Mouse (Mus musculus) kidney, postnatal 25 days (tissue): ENCODE data around the gene Slc17a5.
"Not testable (repeated sequence)": the region's sequence is repeated elsewhere in the genome, so short reads cannot be mapped to it uniquely, and the experiment has no call there.

Experiments used
- DNase-seq, 2 experiments: peaks; one replicate each; pipeline ENCODE4 v3.0.0; 2021; ENCODE audit warnings: mixed read lengths in 2 of 2

Slc17a5 gene

DNA sequence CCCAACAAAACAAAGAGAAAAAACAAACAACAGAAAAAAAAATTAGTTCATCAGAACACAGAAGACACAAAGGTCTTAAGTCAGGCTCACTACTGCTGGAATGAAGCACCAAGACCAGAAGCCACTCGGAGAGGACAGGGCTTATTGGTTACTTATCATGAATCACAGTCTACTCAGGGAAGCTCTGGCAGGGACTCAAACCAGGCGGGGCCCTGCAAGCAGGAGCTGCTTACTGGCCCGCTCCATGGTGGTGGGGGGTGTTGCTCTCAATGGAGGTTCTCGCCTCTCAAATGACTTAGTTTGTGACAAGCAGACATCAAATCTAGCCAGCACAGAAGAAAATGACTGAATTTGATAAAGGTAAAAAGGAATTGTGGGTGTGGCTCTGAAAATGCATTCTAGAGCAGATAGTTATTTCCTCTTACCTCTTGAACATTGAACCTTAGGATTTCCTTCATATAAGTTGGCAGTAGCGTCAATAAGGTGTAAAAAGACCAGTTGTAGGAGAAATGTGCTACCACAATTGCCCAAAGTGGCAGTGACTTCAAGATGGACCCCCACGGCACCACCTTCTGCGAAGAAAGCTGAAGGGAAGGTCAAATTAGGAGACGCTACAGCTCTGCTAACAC lies 29.1 kb downstream of the Slc17a5 start:
- DNase-seq = peak; percentile 80 to 87

DNA sequence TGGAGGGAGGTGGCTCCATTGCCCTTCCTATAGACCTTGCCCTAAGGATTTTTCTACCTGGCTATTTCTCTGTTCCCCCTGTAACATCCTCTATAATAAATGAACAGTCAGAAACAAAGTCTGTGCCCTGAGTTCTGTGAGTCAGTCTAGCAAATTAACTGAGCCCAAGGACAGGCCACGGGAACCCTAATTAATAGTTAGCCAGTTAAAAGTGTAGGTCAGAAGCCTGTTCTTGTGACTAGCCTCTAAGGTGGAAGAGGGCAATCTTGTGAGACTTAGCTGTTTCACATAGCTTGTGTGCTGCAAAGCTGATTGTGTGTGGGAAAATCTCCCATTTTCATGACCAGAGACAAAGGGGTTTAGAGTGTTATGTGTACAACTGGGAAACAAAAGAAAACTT lies 30.8 kb downstream of the Slc17a5 start:
- DNase-seq = no peak

DNA sequence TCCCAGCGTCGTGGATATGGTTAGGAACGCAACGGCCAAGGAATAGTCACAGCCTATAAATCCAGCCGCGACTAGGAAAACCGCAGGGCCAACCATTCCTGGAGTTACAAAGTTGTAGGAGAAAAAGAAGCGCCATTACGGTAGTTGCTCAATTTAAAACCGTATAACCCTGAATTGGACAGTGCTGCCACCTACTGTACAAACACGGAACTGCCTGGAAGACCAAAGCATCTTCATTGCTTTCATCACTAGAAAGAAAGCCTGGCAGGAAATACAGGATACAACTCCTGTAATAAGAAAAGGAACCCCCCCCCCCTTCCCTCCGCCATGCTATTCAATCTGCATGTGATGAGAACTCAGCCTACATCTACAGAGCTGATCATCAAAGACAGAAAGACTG lies 34.9 kb downstream of the Slc17a5 start:
- DNase-seq = peak; percentile 70 to 92

DNA sequence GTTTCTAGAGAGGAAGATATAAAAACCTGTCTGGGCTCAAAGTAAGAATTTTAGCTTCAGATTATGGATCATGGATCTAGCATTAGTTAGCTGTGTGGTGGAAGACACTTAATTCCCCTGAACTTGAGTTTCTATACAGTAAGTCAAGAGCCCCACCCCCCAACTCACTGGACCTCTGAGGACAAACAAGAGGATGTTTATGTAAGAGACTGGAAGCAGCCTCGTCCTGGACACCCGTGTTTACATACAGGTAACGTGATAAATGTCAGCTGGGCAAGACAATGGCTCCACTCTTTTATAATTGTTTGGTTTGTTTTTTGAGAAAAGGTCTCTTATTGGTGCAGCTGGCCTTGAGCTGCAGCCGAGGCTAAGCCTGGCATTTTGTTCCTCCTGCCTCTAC lies 36.1 kb downstream of the Slc17a5 start:
- no peak for DNase-seq

DNA sequence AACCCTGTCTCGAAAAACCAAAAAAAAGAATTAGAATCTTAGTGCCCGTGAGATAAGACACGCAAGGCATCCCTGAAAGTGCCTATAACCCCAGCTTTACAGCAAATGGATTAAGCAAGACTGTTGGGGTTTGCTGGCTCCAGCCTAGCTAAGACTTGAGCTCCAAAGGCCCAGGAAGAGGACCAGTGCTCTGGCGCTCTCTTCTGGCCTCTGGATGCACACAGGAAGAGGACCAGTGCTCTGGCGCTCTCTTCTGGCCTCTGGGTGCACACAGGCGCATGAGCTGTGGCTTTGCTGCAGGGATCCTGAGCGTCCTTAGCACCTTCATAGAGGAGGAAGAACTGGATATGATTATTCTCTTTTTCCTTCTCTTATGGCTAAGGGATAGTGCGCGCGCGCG lies 40.1 kb downstream of the Slc17a5 start:
- peak in 1 of 2 experiments; percentile 46 for DNase-seq

DNA sequence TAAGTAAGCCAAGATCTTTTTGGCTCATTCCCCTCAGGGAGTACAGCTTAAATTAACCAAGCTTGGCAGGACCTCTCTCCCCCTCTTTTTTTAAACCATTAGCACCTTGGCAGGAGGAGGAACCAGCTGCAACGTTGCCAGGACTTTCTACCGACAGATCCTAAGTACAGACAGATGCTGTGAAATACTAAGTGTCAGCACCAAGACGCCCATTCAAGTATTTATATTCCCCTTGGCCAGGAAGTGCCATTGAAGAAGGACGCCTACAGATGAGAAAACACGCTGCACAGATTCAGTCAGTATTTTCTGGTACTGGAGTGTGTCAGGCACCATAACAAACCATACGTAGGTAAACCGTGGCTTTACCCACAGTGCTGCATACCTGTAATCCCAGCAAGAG lies 40.9 kb downstream of the Slc17a5 start:
- peak in 1 of 2 experiments; percentile 26 for DNase-seq

DNA sequence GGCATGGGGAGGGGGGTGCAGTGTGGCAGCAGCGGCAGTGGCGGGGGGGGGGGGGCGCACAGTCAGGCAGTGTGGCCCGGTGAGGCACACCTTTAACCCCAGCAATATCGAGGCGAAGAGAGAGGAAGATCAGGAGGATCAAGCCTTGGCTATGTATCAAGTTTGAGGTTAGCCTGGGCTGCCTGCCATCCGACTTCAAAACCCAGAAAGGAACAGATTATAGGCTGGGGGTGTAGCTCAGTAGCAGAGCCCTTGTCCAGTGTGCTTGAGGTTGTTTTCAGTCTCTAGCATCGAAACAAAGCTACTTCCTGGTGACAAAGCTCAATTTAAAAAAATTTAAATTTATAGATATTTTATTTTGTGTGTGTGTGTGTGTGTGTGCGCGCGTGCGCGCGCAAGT lies 46.1 kb downstream of the Slc17a5 start:
- peak in 1 of 2 experiments; percentile 9 for DNase-seq

DNA sequence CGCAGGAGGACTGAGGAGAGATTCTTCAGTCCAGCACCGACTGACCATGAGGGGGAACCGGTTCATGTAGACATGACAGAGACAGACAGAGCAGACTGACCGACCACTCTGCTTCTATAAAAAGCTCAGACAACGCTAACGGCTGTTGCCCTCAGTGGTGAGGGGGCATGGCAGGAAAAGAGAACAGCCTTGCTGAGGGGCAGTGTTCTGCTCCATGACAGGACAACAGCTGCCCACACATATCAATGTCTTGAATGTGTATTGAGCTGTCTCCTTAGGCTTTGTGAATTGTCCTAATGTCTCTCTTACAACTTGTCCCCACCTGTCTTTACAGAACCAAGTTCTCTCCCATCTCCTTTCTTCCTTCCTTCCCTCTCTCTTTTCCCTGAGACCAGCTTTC lies 49.4 kb downstream of the Slc17a5 start:
- DNase-seq = peak in 1 of 2 experiments; percentile 26

DNA sequence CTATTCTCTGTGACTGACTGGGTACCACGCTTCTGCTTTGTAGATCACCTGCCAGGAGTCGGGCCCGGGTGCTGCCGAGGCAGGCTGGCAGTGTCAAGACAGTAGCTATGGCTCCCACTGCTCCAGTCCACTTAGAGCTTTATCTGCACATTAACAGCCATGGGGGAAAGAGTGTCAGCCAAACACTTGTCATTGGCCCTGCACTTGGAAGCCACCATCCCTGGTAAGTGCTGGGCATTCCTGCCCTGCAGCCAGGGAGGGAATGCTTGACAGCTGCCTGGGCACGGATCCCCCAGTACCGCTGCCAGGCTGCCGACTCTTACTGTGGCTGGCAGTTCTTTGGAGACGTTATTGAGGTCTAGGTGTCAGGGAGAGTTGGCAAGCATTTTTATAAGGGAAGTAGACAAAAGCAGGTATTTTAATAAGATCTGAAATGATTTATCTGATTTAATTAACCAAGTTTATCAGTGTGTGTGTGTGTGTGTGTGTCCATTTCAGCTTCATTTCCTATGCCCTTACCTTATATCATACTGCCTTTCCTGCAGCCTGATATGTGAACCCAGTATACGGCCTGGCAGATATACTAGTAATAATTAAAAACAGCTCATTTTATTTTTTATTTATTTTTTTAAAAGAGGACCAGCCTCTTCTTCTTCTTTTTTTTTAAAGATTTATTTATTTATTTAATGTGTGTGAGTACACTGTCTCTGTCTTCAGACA lies 50.5 kb downstream of the Slc17a5 start:
- no peak for DNase-seq

DNA sequence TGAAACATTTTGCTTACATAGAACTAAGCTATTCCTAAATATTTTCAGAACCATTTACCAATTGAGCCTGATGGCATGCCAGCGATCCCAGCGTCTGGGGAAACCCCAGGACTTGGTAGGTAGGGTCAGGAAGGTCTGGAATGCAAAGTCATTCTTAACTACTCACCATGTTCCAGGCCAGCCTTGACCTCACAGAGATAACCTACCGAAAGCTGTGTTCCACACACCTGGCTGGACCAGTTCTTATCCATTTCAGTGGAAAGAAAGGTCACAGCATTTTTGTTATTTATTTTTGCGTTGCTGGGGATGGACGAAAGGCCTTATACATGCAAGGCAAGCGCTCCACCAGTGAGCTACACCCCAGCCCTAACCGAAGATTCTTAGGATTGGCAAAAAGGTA lies 53.2 kb downstream of the Slc17a5 start:
- no peak for DNase-seq

DNA sequence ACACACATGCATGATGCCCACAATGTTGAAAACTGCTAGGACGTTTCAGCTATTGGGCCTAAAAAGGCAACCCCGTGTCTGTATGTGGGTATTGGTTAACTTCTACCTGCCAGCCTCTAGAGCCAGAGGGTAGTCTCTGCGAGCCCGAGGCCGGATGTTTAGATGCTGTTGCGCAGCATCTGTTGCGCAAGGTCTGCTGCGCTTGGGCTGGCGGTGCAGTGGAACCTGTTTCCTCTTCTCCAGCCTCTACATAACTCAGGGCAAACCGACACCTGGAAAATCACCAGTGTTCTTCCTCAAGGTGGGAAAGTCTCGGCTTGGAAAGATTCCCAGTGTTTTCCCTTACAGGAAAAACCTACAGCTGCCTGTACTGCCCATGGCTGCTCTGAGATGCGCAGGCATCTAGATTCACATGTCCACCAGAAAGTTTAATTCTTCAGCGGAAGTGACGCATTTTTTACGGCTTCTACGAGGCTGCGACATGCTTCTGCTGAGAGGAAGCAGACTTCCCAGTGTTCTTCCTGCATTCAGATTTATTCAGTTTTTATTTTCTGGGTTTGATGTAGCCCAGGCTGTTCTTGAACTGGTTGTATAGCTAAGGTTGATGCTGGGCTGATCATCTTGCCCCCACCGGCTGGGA lies 54.4 kb downstream of the Slc17a5 start:
- peak; percentile 50 to 82 for DNase-seq

DNA sequence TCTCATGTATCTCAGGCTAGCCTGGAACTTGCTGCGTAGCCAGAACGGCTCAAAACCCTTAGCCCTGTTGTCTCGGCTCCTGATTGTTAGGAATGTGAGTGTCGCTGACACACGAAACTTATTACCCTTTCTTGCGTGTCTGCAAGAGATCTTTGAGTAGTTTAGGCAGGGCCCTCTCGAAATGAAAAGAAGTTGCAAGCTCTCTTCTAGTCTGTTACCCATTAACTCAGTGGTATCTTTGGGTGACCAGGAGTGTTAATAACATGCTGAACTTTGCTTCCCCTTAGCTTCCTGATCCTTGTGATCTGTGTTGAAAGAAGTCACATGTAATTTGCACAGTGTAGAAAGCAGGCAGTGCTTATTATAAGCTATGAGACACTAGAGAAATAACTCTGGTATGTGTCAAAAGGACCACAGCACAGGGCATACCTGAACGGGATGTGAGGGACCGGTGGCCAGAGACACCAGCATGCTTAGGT lies 55.5 kb downstream of the Slc17a5 start:
- peak in 1 of 2 experiments; percentile 34 for DNase-seq

DNA sequence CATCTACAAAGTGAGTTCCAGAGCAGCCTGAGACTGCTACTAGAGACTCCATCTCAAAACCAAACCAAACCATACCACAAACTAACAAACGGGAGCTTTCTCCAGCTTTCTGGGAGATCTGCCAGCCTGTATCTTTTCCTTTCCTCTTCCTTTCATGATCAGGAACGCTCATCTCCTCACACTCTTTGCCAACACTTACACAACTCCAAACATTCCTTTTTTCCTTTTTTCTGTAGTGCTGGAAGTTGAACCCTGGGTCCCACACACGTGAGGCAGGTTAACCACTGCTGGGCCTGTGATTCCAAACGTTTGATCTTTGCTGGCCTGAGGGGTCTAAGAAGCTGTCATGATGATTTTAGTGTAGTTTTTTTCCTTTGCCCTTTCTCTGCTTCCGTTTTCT lies 56.0 kb downstream of the Slc17a5 start:
- peak; percentile 34 to 68 for DNase-seq

DNA sequence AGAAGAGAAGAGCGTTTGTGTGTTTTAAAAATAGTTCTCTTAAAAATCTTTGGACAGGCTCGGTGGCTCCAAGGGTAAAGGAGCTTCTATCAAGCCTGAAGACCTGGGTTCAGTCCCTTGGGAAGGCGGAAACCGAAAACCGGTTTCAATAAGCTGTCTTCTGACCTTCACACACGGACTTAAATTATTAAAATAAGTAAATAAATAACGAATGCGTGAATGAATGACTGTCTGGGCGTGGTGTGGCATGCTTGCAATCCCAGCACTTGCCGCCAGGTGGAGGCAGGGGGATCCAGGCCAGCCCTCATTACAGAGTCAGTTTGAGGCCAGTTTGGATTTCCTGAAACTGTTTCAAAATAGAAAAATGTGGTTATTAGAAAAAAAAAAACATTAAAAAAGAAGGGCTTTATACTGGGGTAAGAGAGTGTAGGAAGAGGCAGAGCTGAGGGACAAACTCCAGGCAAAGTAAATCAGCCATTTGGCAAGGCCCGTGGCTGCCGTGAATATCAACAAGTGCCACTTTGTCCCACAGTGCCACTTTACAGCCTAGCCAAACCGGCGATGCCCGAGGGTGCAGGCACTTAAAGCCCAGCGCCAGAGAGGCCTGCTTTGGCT lies 60.0 kb downstream of the Slc17a5 start:
- peak; percentile 86 to 88 for DNase-seq

DNA sequence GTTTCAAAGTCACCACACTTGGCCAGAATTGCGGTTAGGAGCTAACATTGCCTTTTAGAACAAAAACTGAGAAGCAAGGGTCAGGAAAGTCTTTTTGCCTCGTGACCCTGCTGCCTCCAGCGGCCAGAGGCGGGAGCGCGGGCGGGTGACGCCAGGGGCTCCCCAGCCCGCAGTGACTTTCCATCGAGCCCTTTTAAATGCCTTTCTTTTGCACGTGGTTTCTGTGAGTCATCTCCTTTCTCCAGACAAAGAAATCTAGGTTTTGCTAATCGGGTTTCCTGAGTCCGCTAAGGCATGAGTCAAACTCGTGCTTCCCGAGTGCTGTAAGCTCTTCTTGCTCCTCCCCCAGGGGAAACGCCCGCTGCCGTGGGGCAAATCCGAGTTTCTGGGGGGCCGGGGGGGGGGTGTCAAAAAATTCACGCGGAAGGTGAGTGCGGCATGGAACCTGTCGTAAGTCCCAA lies 60.5 kb downstream of the Slc17a5 start:
- peak; percentile 86 to 88 for DNase-seq

DNA sequence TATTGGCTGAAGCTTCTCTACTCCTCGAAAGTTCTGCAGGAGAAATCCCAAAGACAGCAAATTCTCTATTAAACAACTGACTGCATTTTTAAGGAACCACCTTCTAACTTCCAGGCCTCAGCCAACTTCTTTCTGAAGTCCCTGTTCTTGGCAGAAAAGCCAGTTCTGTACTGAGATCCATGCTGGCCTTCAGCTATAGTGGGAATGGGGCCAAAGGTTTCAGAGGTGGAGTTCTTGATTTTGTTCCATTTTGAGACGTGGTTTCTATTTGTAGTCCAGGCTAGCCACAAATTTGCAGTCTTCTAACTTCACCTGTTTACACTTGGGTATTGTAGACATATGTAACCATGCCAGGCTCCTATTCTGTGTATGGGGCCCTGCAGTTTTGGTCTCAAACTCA lies 61.6 kb downstream of the Slc17a5 start:
- DNase-seq = no peak

DNA sequence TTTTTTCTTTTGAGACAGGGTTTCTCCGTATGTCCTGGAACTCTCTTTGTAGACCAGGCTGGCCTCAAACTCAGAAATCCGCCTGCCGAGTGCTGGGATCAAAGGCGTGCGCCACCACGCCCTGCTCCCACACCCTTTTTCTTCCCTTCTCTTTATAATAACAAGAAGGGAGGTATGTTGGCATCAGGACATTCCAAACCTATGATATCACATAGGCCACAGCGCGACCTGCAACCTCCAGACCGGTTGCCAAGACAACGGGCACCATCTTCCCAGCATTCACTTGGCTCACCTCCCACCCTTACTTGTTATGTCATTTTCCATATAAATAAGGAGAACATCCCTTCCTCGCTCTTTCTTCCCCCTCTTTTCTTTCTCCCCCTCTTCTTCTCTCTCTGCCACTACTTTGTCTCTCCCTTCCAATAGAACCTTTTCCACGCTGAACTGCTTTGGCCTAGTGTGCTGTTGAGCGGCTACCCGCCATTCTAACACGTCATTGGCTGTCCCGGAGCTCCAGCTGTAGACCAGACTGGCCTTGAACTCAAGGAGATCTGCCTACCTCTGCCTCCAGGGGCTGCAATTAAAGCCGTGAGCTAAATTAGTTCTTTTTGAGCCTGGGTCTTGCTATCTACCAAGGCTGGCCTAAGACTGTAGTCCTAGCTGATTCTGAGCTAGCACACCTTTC lies 62.2 kb downstream of the Slc17a5 start:
- DNase-seq = no peak

DNA sequence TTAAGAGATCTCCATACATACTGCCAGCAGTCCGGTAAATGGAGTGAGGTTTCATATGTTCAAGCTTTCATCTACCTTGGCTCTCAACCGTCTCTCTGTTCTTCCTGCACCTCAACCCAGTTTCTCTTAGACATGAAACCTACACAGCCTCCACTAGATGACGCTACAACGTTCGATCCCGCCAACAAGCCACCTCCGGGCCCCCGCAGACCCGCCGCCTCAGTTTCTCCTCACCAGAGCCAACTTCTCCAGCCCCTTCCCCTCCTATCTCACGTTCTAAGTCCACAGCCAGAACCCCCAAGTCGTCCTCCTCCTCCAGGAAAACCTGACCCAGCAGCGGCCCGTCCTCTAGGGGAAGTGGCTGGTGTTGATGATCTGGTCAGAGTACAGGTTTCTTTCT lies 66.2 kb downstream of the Slc17a5 start:
- DNase-seq = peak; percentile 27 to 45

DNA sequence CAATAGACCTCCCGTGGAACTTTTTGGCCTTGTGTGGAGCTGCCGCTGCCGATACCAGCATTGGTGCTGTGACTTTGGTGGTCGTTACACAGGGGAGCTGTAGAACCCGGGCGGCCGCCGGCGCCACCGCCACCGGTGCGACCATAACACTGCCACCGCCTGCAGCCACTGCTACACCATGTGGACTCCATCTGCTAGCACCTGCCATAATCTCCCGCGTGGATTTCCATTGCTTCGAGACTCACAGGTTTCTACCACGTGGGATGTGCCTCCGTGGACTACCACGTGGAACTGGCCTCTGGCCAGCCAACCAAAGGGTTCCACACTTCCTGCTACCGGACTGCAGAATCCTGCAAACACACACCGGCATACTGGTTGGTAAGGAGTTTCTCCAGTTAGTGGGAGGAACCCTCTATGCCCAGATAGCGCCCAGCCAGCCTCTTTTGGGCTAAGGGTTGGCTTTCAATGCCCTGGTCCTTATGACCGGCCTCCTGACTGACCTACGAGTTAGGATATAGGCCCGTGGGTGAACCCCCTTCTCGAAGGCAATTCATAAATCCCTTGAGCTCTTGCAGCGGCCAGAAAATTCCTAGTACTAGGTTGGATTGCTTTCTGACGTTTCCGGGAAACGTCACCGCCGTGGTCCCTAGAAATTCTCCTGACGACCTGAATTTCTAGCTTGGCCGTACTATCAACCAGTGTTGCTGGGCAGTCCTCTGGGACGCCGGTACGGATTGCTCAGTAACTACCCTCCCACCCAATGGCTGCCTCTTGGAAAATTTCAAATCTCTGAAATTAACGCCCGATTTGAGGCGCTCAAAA lies 66.8 kb downstream of the Slc17a5 start:
- DNase-seq = peak; percentile 74 to 92

DNA sequence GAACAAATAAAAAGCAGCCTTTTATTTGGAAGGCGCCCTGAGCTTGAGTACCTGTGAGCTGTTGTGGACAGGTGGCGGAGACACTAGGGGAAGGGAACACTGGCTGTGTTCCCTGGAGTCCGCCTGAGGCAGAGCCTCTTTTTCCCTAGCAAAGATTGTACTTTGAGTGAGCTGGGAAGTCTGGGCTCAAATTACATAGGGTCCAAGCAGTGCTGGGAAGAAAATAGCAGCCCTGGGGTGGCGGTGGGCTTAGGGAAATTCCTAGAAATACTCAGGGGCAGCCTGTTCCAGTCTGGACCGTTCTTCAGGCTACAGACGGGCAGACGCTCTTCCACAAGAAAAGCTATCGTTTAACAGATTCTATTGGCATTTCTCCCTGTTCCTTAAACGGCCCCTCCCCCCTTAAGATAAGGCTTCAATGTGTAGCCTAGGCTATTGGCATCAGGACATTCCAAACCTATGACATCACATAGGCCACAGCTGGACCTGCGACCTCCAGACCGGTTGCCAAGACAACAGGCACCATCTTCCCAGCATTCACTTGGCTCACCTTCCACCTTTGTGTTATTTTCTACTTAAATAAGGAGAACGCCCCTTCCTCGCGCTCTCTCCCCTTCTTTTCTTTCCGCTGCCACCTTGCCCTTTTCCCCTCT lies 67.6 kb downstream of the Slc17a5 start:
- DNase-seq = peak; percentile 54 to 74

DNA sequence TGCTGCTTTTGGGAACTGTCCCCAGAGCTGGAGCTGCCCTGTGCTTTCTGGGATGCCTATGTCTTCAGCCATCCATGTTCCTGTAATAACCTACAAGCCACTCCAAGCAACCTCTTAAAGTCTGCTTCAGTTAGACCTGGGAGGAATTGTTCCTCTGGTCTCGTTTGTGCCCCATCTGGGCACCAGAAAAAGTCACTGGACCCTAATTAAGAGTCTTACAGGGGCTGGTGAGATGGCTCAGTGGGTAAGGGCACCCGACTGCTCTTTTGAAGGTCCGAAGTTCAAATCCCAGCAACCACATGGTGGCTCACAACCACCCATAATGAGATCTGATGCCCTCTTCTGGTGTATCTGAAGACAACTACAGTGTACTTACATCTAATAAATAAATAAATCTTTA lies 70.6 kb downstream of the Slc17a5 start:
- DNase-seq = not testable (repeated sequence)
